Mouse (Mus musculus) retina, adult 2 months (tissue): ENCODE measurements around the gene Slc46a2.
A peak's percentile ranks its signal among the peaks of the same experiment; 100 is the strongest.

Source experiments
- DNase-seq: peaks from one replicate; pipeline ENCODE4 v3.0.0-alpha.2; 2012; ENCODE audit warnings: low read depth, low spot score

Gene Slc46a2

GRCm38 (mm10) chr4:59891723-59892416, 23.0 kb downstream of the Slc46a2 start:
- no peak for DNase-seq

- no peak for DNase-seq
These were observed 24.7 kb downstream of the Slc46a2 start for GRCm38 (mm10) chr4:59890086-59890600.

- no peak for DNase-seq
These were observed 26.8 kb downstream of the Slc46a2 start for GRCm38 (mm10) chr4:59888014-59888413.

- DNase-seq, result no peak
These were observed 27.8 kb downstream of the Slc46a2 start for GRCm38 (mm10) chr4:59887011-59887410.

GRCm38 (mm10) chr4:59886281-59886680, 28.6 kb downstream of the Slc46a2 start:
- DNase-seq, result no peak

GRCm38 (mm10) chr4:59884136-59884696, 30.6 kb downstream of the Slc46a2 start:
- DNase-seq, result no peak

GRCm38 (mm10) chr4:59881210-59881609, 33.6 kb downstream of the Slc46a2 start:
- no peak for DNase-seq

- no peak for DNase-seq
These were observed 34.1 kb downstream of the Slc46a2 start for GRCm38 (mm10) chr4:59880725-59881124.

- no peak for DNase-seq
These were observed 35.4 kb downstream of the Slc46a2 start for GRCm38 (mm10) chr4:59879444-59879843.

- no peak for DNase-seq
These were observed 36.3 kb downstream of the Slc46a2 start for GRCm38 (mm10) chr4:59878595-59878994.

GRCm38 (mm10) chr4:59877025-59877424, 37.8 kb downstream of the Slc46a2 start:
- DNase-seq, result no peak

- no peak for DNase-seq
These were observed 38.3 kb downstream of the Slc46a2 start for GRCm38 (mm10) chr4:59876570-59876969.

- DNase-seq, result no peak
These were observed 41.0 kb downstream of the Slc46a2 start for GRCm38 (mm10) chr4:59873830-59874229.

- DNase-seq, result no peak
These were observed 41.6 kb downstream of the Slc46a2 start for GRCm38 (mm10) chr4:59873240-59873639.

GRCm38 (mm10) chr4:59870859-59871591, 43.8 kb downstream of the Slc46a2 start:
- DNase-seq, result peak; percentile 62

GRCm38 (mm10) chr4:59870433-59870832, 44.4 kb downstream of the Slc46a2 start:
- no peak for DNase-seq

- no peak for DNase-seq
These were observed 45.3 kb downstream of the Slc46a2 start for GRCm38 (mm10) chr4:59869488-59870057.

GRCm38 (mm10) chr4:59868086-59868485, 46.8 kb downstream of the Slc46a2 start:
- no peak for DNase-seq

- DNase-seq, result no peak
These were observed 51.0 kb downstream of the Slc46a2 start for GRCm38 (mm10) chr4:59863869-59864268.

- DNase-seq, result no peak
These were observed 52.5 kb downstream of the Slc46a2 start for GRCm38 (mm10) chr4:59862335-59862734.

- DNase-seq, result no peak
These were observed 53.0 kb downstream of the Slc46a2 start for GRCm38 (mm10) chr4:59861871-59862270.

- DNase-seq, result no peak
These were observed 54.4 kb downstream of the Slc46a2 start for GRCm38 (mm10) chr4:59860431-59860830.
